Mouse (Mus musculus) bone marrow macrophage, adult 2 months (primary cell): ENCODE measurements around the gene Acox1.

Experiments used
- CTCF ChIP-seq: IDR thresholded peaks from 2 replicates; pipeline ENCODE4 v1.5.1; 2012; ENCODE audit warnings: low read depth, mild to moderate bottlenecking, low read length, moderate library complexity
- POLR2A ChIP-seq: IDR thresholded peaks from 2 replicates; pipeline ENCODE4 v1.6.1; 2012; ENCODE audit warnings: mild to moderate bottlenecking, low read depth, low read length, borderline replicate concordance

- TF ChIP-seq CTCF (no peak), POLR2A (no peak)
Measured at GRCm38 (mm10) chr11:116198132-116198531, 713 bp downstream of the Acox1 start.
